In genomic region chr17:67564845-67565244, GRCm38 (mm10) we compare ENCODE assay signal across 13 mouse cellular contexts.
DNase-seq lines count a peak whose midpoint lies in the region; ATAC-seq and TF ChIP-seq lines count a peak whose summit lies in the region.
"Had no signal": no experiment of that assay in that cellular context is flagged by ENCODE, and none has a peak within 500 bp of the region (broad histone marks: within the 10 kb centered on the region; RNA-seq: fewer than 3 reads in every experiment).

No protein-coding gene starts in this region.

- no peaks in the 10 kb centered on the region; the same call in none of the 2 replicates for H3K36me3 ChIP-seq in heart, adult 2 months (ENCODE audit: control insufficient read depth, insufficient read depth, low read length)
- H3K36me3 ChIP-seq in kidney, embryonic 15.5 days: no peaks in the 10 kb centered on the region
- H3K36me3 ChIP-seq in lung, embryonic 16.5 days (ENCODE audit: control insufficient read depth, insufficient read depth, low read length): no peaks in the 10 kb centered on the region
- no peaks in the 10 kb centered on the region for H3K36me3 ChIP-seq in intestine, embryonic 16.5 days (ENCODE audit: control insufficient read depth, insufficient read depth, low read length)

- intact Hi-C loops in heart, adult 2 months (cut with DNase I): loop anchor here (2.0 kb wide), 1 partner anchor 52 kb away; no protein-coding TSS in a partner anchor

- DNase-seq in heart, adult 2 months: peak in 1 of 2 experiments; percentile 36
- no peak for DNase-seq in heart, adult 8-10 months (ENCODE audit: low spot score)
- peak; percentile 56 to 68 for DNase-seq in adrenal gland, postnatal 36 days
- no peak for DNase-seq in right cerebral cortex, postnatal 36 days (ENCODE audit: low spot score in 2 of 2)
- DNase-seq in cerebellum, adult 11 months: no peak
- DNase-seq: thymus, postnatal 36 days had no signal

- ATAC-seq in kidney, embryonic 15.5 days (replicated peaks; ENCODE audit: low FRiP score): peak; percentile 54; the same call in 1 of the 2 replicates
- peak; percentile 69 for ATAC-seq in lung, embryonic 16.5 days (ENCODE audit: low read depth)
- no peak for ATAC-seq in intestine, embryonic 16.5 days
- ATAC-seq: intestine, postnatal 0 days; midbrain, embryonic 16.5 days; Patski had no signal

- 20% methylated on average over 3 of the region's 3 CpGs for WGBS in heart, adult 2 months
- WGBS in kidney, embryonic 15.5 days: 51% methylated on average over 3 of the region's 3 CpGs
- WGBS in lung, embryonic 16.5 days: 39% methylated on average over 3 of the region's 3 CpGs
- WGBS in intestine, embryonic 16.5 days: 50% methylated on average over 3 of the region's 3 CpGs

- H3K9me3 ChIP-seq in kidney, embryonic 15.5 days (replicated peaks): no peaks in the 10 kb centered on the region
- H3K9me3 ChIP-seq in lung, embryonic 16.5 days (ENCODE audit: control insufficient read depth, low read length): no peaks in the 10 kb centered on the region
- H3K9me3 ChIP-seq in intestine, embryonic 16.5 days (ENCODE audit: control insufficient read depth, low read length): no peaks in the 10 kb centered on the region

- no peak overlapping the region for H3K4me2 ChIP-seq in kidney, embryonic 15.5 days
- no peak overlapping the region for H3K4me2 ChIP-seq in lung, embryonic 16.5 days (ENCODE audit: low read depth, low read length)
- no peak overlapping the region for H3K4me2 ChIP-seq in intestine, embryonic 16.5 days (ENCODE audit: low read depth, low read length)

- no peak for TF ChIP-seq POLR2A in heart, adult 2 months (IDR thresholded peaks at IDR 0.05; ENCODE audit: insufficient read depth, low read depth, low read length)

- H3K4me1 ChIP-seq in heart, adult 2 months (ENCODE audit: control insufficient read depth, insufficient read depth, low read length): peaks cover 22% of the 10 kb centered on the region
- no peaks in the 10 kb centered on the region for H3K4me1 ChIP-seq in kidney, embryonic 15.5 days
- H3K4me1 ChIP-seq in lung, embryonic 16.5 days (replicated peaks; ENCODE audit: control insufficient read depth, insufficient read depth, low read length): no peaks in the 10 kb centered on the region
- H3K4me1 ChIP-seq in intestine, embryonic 16.5 days (ENCODE audit: control insufficient read depth, insufficient read depth, low read length): no peaks in the 10 kb centered on the region

- no peaks in the 10 kb centered on the region for H3K27me3 ChIP-seq in heart, adult 2 months (ENCODE audit: control insufficient read depth, insufficient read depth, low read length)
- H3K27me3 ChIP-seq in kidney, embryonic 15.5 days: no peaks in the 10 kb centered on the region
- H3K27me3 ChIP-seq in lung, embryonic 16.5 days (ENCODE audit: control insufficient read depth, insufficient read depth, low read depth, low read length): no peaks in the 10 kb centered on the region
- no peaks in the 10 kb centered on the region for H3K27me3 ChIP-seq in intestine, embryonic 16.5 days (replicated peaks; ENCODE audit: control insufficient read depth, insufficient read depth, low read length)

- no peak for TF ChIP-seq CTCF in heart, adult 2 months (IDR thresholded peaks at IDR 0.05)

- H3K4me3 ChIP-seq in heart, adult 2 months: no peak overlapping the region
- H3K4me3 ChIP-seq in kidney, embryonic 15.5 days (replicated peaks): no peak overlapping the region
- H3K4me3 ChIP-seq in lung, embryonic 16.5 days (ENCODE audit: low read length): no peak overlapping the region
- no peak overlapping the region for H3K4me3 ChIP-seq in intestine, embryonic 16.5 days (ENCODE audit: low read length)

- H3K9ac ChIP-seq in heart, adult 2 months (ENCODE audit: low read depth, low read length): no peak overlapping the region
- no peak overlapping the region for H3K9ac ChIP-seq in kidney, embryonic 15.5 days
- H3K9ac ChIP-seq in lung, embryonic 16.5 days (ENCODE audit: low read length): no peak overlapping the region
- H3K9ac ChIP-seq in intestine, embryonic 16.5 days (ENCODE audit: low read depth, low read length): no peak overlapping the region
- H3K9ac ChIP-seq: liver, embryonic 14.5 days had no signal

- TF ChIP-seq EP300 in heart, adult 2 months (IDR thresholded peaks at IDR 0.05; ENCODE audit: insufficient read depth, low read depth, low read length): no peak

- H3K27ac ChIP-seq in heart, adult 2 months: peak overlapping the region; percentile 61
- peak overlapping the region; percentile 62 for H3K27ac ChIP-seq in kidney, embryonic 15.5 days
- peak overlapping the region; percentile 75 for H3K27ac ChIP-seq in lung, embryonic 16.5 days (ENCODE audit: low read length)
- no peak overlapping the region for H3K27ac ChIP-seq in intestine, embryonic 16.5 days (ENCODE audit: low read length)
- H3K27ac ChIP-seq: liver, embryonic 14.5 days had no signal

- no peaks in the 10 kb centered on the region for H3K79me2 ChIP-seq in heart, adult 2 months (replicated peaks; ENCODE audit: control insufficient read depth, insufficient read depth, low read length)

Comparison
In these comparisons a context has a peak if more than half of its experiments do, and no peak if none do; other contexts are left out.
1. DNase-seq: peak in adrenal gland, postnatal 36 days (2 of 2); none in heart, adult 8-10 months (single experiment), right cerebral cortex, postnatal 36 days (0 of 2) and cerebellum, adult 11 months (single experiment).